Mouse (Mus musculus): ENCODE data around the gene Alx3. TPM values are rescaled to one million over a fixed set of nuclear protein-coding genes. Genes with fewer than 3 reads are reported as not detected.
"Not testable (repeated sequence)": the region's sequence is repeated elsewhere in the genome, so short reads cannot be mapped to it uniquely, and the experiment has no call there.

The Alx3 gene
- total and polyA plus RNA-seq, 3 experiments, result not detected

DNA sequence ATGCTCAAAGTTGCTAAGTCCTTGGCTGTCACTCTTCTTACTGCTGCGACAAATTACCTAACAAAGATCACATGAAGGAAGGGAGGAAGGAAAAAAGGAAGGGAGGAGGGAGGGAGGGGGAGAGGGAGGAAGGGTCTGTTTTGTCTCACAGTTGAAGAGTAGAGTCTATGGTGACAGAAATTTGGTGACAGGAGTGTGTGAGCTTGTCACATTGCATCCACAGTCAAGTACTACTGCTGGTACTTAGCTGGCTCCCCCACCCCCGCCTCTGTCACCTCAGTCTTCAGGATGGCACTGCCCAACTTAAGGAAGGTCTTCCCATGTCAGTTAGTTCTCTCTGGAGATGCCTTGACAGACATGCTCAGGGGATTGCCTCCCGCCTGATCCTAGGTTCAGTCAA, 41.4 kb downstream of the Alx3 start:
- Histone ChIP-seq H3K27ac (no peak overlapping the region), H3K79me2 (replicated peaks; ENCODE audit: control insufficient read depth, insufficient read depth, low read length) (no peaks in the 10 kb centered on the region), H3K36me3 (ENCODE audit: control insufficient read depth, insufficient read depth, low read length) (peaks cover 2% of the 10 kb centered on the region; the same call in 1 of the 2 replicates), H3K27me3 (ENCODE audit: control insufficient read depth, insufficient read depth, low read length) (no peaks in the 10 kb centered on the region), H3K4me1 (ENCODE audit: control insufficient read depth, insufficient read depth, low read length) (peaks cover 2% of the 10 kb centered on the region; the same call in 1 of the 2 replicates), H3K9ac (ENCODE audit: low read depth, low read length) (no peak overlapping the region), H3K4me3 (no peak overlapping the region)
- intact Hi-C loops (cut with DNase I), result no loop called here
- TF ChIP-seq POLR2A (IDR thresholded peaks at IDR 0.05; ENCODE audit: insufficient read depth, low read depth, low read length), result no peak
- no peak for TF ChIP-seq EP300 (IDR thresholded peaks at IDR 0.05; ENCODE audit: insufficient read depth, low read depth, low read length)
- TF ChIP-seq CTCF (IDR thresholded peaks at IDR 0.05), result no peak
- no peak for DNase-seq
- WGBS, result 60% methylated on average over 3 of the region's 3 CpGs

DNA sequence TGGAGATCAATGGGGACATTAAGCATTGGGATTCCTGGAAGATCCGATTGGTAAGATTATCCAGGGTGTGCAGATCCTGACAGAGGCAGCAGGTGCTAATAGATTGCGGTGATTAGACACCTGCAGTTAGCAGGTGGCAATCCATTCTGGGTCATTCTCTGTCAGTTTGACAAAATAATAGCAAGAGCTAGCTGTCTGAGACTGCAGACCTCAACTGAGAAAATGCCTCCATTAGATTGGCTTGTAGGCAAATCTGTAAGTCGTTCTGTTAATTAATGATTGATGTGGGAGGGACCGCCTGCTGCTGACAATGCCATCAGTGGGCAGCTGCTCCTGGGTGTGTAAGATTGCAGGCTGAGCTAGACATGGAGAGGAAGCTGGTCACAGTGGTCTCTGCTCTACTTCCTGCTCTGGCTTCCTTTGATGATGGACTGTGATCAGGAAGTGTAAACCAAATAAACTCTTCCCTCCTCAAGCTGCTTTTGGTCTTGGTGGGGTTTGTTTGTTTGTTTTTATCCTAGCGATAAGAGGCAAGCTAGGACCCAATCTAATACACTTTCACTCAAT, 42.9 kb downstream of the Alx3 start:
- intact Hi-C loops (cut with DNase I), result no loop called here
- 49% methylated on average over 5 of the region's 5 CpGs for WGBS
- TF ChIP-seq CTCF (IDR thresholded peaks at IDR 0.05) (no peak), EP300 (IDR thresholded peaks at IDR 0.05; ENCODE audit: insufficient read depth, low read depth, low read length) (no peak), POLR2A (IDR thresholded peaks at IDR 0.05; ENCODE audit: insufficient read depth, low read depth, low read length) (no peak)

DNA sequence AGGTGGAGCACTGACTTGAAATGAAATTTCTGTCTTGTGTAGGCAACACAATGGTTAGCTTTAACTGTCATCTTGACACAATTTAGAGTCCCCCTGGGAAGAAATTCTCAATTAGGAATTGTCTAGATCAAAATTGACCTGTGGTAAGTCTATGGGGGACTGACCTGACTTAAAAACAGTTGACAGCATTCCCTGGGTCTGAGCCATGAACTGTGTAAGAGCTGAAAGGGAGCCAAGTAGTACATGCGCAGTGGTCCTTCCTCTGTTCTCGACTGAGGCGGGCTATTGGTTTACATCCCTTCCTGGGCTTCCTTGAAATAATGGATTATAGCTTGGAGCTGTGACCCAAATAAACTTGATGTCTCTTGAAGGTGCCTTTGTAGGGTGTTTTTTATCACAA, 52.1 kb downstream of the Alx3 start:
- Histone ChIP-seq H3K27ac (no peak overlapping the region), H3K4me1 (ENCODE audit: control insufficient read depth, insufficient read depth, low read length) (no peaks in the 10 kb centered on the region), H3K9ac (ENCODE audit: low read depth, low read length) (no peak overlapping the region), H3K79me2 (replicated peaks; ENCODE audit: control insufficient read depth, insufficient read depth, low read length) (no peaks in the 10 kb centered on the region), H3K4me3 (no peak overlapping the region), H3K36me3 (ENCODE audit: control insufficient read depth, insufficient read depth, low read length) (no peaks in the 10 kb centered on the region), H3K27me3 (ENCODE audit: control insufficient read depth, insufficient read depth, low read length) (no peaks in the 10 kb centered on the region)
- WGBS, result 28% methylated on average over 3 of the region's 3 CpGs
- TF ChIP-seq CTCF (IDR thresholded peaks at IDR 0.05), result no peak
- no peak for TF ChIP-seq POLR2A (IDR thresholded peaks at IDR 0.05; ENCODE audit: insufficient read depth, low read depth, low read length)
- no peak for TF ChIP-seq EP300 (IDR thresholded peaks at IDR 0.05; ENCODE audit: insufficient read depth, low read depth, low read length)
- no peak for DNase-seq
- intact Hi-C loops (cut with DNase I), result no loop called here

More for the DNA sequence above, 42.9 kb downstream of the Alx3 start:
- Histone ChIP-seq H3K79me2 (replicated peaks; ENCODE audit: control insufficient read depth, insufficient read depth, low read length) (no peaks in the 10 kb centered on the region), H3K4me3 (no peak overlapping the region), H3K27me3 (ENCODE audit: control insufficient read depth, insufficient read depth, low read length) (no peaks in the 10 kb centered on the region), H3K27ac (no peak overlapping the region), H3K4me1 (ENCODE audit: control insufficient read depth, insufficient read depth, low read length) (no peaks in the 10 kb centered on the region), H3K9ac (ENCODE audit: low read depth, low read length) (no peak overlapping the region), H3K36me3 (ENCODE audit: control insufficient read depth, insufficient read depth, low read length) (no peaks in the 10 kb centered on the region)
- DNase-seq, result no peak

DNA sequence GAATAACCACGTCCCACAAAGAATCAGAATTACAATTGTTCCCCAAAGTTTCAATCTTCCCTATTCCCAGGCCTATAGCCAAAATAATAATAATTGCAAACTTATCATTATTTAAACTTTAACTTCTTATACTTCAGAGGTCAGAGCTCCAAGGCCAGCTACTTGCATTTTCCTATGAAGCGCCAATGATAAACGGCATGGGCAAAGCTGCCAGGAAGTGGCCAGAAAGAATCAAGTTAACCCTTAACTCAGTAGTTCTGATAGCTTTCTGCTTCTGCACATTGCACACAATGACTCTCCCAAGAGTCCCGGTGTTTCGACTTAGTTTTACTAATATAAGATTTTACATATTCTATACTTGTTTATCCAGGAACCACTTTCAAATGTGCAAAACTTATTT, 55.4 kb downstream of the Alx3 start:
- H3K36me3 ChIP-seq (ENCODE audit: control insufficient read depth, insufficient read depth, low read length); H3K79me2 ChIP-seq (replicated peaks; ENCODE audit: control insufficient read depth, insufficient read depth, low read length); H3K4me1 ChIP-seq (ENCODE audit: control insufficient read depth, insufficient read depth, low read length); H3K4me3 ChIP-seq; DNase-seq; H3K27me3 ChIP-seq (ENCODE audit: control insufficient read depth, insufficient read depth, low read length); H3K27ac ChIP-seq; intact Hi-C loops (cut with DNase I); H3K9ac ChIP-seq (ENCODE audit: low read depth, low read length): not testable (repeated sequence)
- 54% methylated on average over 5 of the region's 5 CpGs for WGBS

DNA sequence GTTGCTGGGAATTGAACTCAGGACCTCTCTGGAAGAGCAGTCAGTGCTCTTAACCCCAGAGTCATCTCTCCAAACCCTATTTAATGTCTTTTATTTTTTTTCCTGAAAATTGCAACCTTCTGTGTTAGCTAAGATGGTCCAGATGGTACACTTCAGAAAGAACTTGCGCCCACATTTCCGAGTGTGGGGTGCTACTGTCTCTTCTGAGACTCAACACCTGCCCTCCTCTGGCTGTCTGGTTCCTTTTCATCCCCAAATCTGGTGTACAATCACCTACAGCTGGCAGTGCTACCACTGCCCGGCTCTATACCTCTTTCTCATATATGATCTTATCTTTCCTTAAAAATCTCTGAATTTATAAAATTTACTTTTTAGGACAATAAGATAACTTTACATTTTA, 58.1 kb downstream of the Alx3 start:
- WGBS, result 94% methylated on average over 3 of the region's 3 CpGs
- Histone ChIP-seq H3K27me3 (ENCODE audit: control insufficient read depth, insufficient read depth, low read length) (no peaks in the 10 kb centered on the region), H3K4me1 (ENCODE audit: control insufficient read depth, insufficient read depth, low read length) (no peaks in the 10 kb centered on the region), H3K4me3 (no peak overlapping the region), H3K9ac (ENCODE audit: low read depth, low read length) (no peak overlapping the region), H3K79me2 (replicated peaks; ENCODE audit: control insufficient read depth, insufficient read depth, low read length) (no peaks in the 10 kb centered on the region), H3K27ac (no peak overlapping the region), H3K36me3 (ENCODE audit: control insufficient read depth, insufficient read depth, low read length) (no peaks in the 10 kb centered on the region)
- TF ChIP-seq POLR2A (IDR thresholded peaks at IDR 0.05; ENCODE audit: insufficient read depth, low read depth, low read length) (no peak), CTCF (IDR thresholded peaks at IDR 0.05) (no peak), EP300 (IDR thresholded peaks at IDR 0.05; ENCODE audit: insufficient read depth, low read depth, low read length) (no peak)
- intact Hi-C loops (cut with DNase I), result no loop called here
- DNase-seq, result no peak

DNA sequence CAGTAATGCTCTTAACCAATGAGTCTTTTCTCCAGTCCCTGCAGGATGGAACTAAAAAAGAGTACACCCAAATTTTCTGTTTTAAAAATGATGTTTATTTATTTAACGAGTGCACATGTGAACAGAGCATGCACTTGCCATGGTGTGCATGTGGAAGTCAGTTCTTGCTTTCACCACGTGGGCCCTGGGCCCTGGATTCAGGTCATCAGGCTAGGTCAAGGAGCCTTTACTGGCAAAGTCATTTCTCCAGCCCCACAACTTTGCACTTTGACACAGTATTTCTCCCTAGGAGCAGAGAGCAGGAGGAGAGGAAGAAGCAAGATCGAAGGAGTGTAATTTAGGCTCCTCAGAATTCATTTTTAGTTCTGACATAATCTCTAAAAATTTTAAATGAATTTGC, 60.0 kb downstream of the Alx3 start:
- no peaks in the 10 kb centered on the region for H3K4me1 ChIP-seq (ENCODE audit: control insufficient read depth, insufficient read depth, low read length)
- no peak overlapping the region for H3K27ac ChIP-seq
- H3K36me3 ChIP-seq (ENCODE audit: control insufficient read depth, insufficient read depth, low read length), result no peaks in the 10 kb centered on the region
- no peak for DNase-seq
- intact Hi-C loops (cut with DNase I), result no loop called here
- H3K9ac ChIP-seq (ENCODE audit: low read depth, low read length), result no peak overlapping the region
- no peaks in the 10 kb centered on the region for H3K79me2 ChIP-seq (replicated peaks; ENCODE audit: control insufficient read depth, insufficient read depth, low read length)
- WGBS, result 81% methylated on average over 3 of the region's 3 CpGs
- H3K27me3 ChIP-seq (ENCODE audit: control insufficient read depth, insufficient read depth, low read length), result no peaks in the 10 kb centered on the region
- H3K4me3 ChIP-seq, result no peak overlapping the region
- TF ChIP-seq POLR2A (IDR thresholded peaks at IDR 0.05; ENCODE audit: insufficient read depth, low read depth, low read length), result no peak
- no peak for TF ChIP-seq EP300 (IDR thresholded peaks at IDR 0.05; ENCODE audit: insufficient read depth, low read depth, low read length)
- no peak for TF ChIP-seq CTCF (IDR thresholded peaks at IDR 0.05)

Other genes starting within 250 kb of the Alx3 start
- under 1 TPM; 0.10 to 0.18 TPM for gene Kcnc4, start 135.5 kb upstream of the Alx3 start, total RNA-seq (2021)
- gene Kcnc4, start 135.5 kb upstream of the Alx3 start, polyA plus RNA-seq (2012; rRNA removed), result 0.51 and 0.94 TPM in 2 replicates
- 1 to 10 TPM; 2.1 to 2.8 TPM for gene Slc6a17, start 77.0 kb upstream of the Alx3 start, total RNA-seq (2021)
- 2.3 and 3.9 TPM in 2 replicates for gene Slc6a17, start 77.0 kb upstream of the Alx3 start, polyA plus RNA-seq (2012; rRNA removed)
- gene Ubl4b, start 40.0 kb upstream of the Alx3 start, total RNA-seq (2021), result not detected
- gene Ubl4b, start 40.0 kb upstream of the Alx3 start, polyA plus RNA-seq (2012; rRNA removed), result 0.12 TPM in 1 of 2 replicates, not detected in the other
- not detected for gene Gm10961, start 36.3 kb downstream of the Alx3 start, total RNA-seq (2021)
- gene Gm10961, start 36.3 kb downstream of the Alx3 start, polyA plus RNA-seq (2012; rRNA removed), result not detected in 2 replicates
- 10 to 100 TPM; 19.9 to 21.2 TPM for gene Strip1, start 36.7 kb downstream of the Alx3 start, total RNA-seq (2021)
- 35.1 and 46.6 TPM in 2 replicates for gene Strip1, start 36.7 kb downstream of the Alx3 start, polyA plus RNA-seq (2012; rRNA removed)
- 10 to 100 TPM; 76.5 to 82.3 TPM for gene Ahcyl1, start 101.5 kb downstream of the Alx3 start, total RNA-seq (2021)
- 50.9 and 94.6 TPM in 2 replicates for gene Ahcyl1, start 101.5 kb downstream of the Alx3 start, polyA plus RNA-seq (2012; rRNA removed)
- 10 to 100 TPM; 30.0 to 41.7 TPM for gene Csf1, start 165.4 kb downstream of the Alx3 start, total RNA-seq (2021)
- gene Csf1, start 165.4 kb downstream of the Alx3 start, polyA plus RNA-seq (2012; rRNA removed), result 32.9 and 44.0 TPM in 2 replicates

Data from heart, adult 2 months (tissue).